Mouse (Mus musculus): ENCODE results near the gene B9d2. TPM values are rescaled to one million over a fixed set of nuclear protein-coding genes. Genes with fewer than 3 reads are reported as not detected.

Gene B9d2
- polyA plus RNA-seq, 1 experiment from 2014 or later = 40.2 TPM

DNA sequence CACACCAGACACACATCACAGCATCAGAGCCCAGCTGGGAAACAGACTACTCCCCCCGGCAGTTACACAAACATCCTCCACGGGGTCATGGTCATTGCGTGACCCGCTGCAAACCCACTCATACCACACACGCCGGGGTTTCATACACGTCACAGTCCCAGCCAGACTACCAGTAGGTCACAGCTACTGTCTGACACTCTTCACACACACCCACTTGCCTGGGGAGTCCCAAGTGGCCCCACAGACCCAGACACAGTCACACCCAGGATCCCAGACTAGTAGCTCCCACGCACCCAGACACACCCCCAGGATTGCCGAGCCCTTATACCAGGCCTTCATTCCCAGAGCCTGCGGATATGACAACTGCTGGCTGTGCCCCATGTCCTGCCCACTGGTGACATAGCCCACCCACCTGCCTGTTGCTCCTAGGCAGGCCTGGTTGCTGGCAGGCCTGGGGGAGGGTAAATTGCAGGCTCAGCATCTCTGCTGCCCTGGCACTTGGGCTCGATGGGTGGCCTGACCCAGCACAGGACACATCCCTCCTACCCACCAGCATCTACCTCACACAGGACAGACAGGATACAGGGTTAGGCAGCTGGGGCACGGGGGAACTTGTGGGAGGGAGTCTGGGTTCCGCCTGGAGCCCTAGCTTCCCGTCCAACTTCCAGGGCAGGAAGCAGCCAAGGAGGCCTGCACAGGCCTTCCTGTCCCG lies 27.2 kb downstream of the B9d2 start:
- no peak overlapping the region for H3K9ac ChIP-seq
- no peak overlapping the region for H3K4me2 ChIP-seq
- H3K4me1 ChIP-seq = peaks cover 27% of the 10 kb centered on the region
- H3K9me3 ChIP-seq (replicated peaks) = no peaks in the 10 kb centered on the region
- no peak overlapping the region for H3K4me3 ChIP-seq
- peaks cover 22% of the 10 kb centered on the region for H3K27me3 ChIP-seq
- peaks cover 12% of the 10 kb centered on the region for H3K36me3 ChIP-seq (ENCODE audit: poor library complexity, severe bottlenecking)
- H3K27ac ChIP-seq = no peak overlapping the region
- WGBS = 69% methylated on average over 15 of the region's 15 CpGs
- no peak for ATAC-seq

DNA sequence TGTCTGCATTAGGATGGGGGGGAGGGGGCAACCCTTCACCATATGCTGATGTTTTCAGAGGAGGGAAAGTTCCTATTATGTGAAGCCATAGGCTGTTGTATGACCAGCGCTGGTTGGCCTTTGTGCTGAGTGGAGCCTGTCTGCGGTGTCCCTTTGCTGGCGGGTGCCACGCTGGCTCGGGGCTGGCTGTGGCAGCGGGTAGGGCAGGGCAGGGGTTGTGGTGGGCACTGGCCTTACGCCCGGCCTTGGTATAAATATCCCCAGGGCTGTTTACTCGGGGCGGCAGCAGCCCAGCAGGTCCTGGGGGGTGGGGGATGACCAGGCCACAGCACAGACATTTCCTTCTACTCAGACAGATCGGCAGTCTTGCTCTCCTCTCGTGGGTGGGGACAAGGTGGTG lies 29.4 kb downstream of the B9d2 start:
- H3K27ac ChIP-seq = no peak overlapping the region
- peak overlapping the region; percentile 17; the same call in 1 of the 2 replicates for H3K4me2 ChIP-seq
- peaks cover 14% of the 10 kb centered on the region for H3K4me1 ChIP-seq
- peak overlapping the region; percentile 46; the same call in 1 of the 2 replicates for H3K9ac ChIP-seq
- H3K27me3 ChIP-seq = peaks cover 10% of the 10 kb centered on the region; the same call in 1 of the 2 replicates
- peaks cover 34% of the 10 kb centered on the region for H3K36me3 ChIP-seq (ENCODE audit: poor library complexity, severe bottlenecking)
- ATAC-seq = peak; percentile 28; the same call in 1 of the 2 replicates
- H3K9me3 ChIP-seq (replicated peaks) = no peaks in the 10 kb centered on the region
- WGBS = 24% methylated on average over 12 of the region's 12 CpGs
- no peak overlapping the region for H3K4me3 ChIP-seq

GRCm38 (mm10) chr7:25710519-25711130 lies 30.0 kb downstream of the B9d2 start:
- Histone ChIP-seq H3K4me1 (peaks cover 14% of the 10 kb centered on the region), H3K4me2 (no peak overlapping the region), H3K36me3 (ENCODE audit: poor library complexity, severe bottlenecking) (peaks cover 41% of the 10 kb centered on the region), H3K27ac (no peak overlapping the region), H3K4me3 (no peak overlapping the region), H3K9me3 (replicated peaks) (no peaks in the 10 kb centered on the region), H3K27me3 (0 out of 2 replicates have a peak, but pooled peaks cover 5% of the 10 kb centered on the region), H3K9ac (peak overlapping the region; percentile 46)
- ATAC-seq = peak; percentile 50; the same call in 1 of the 2 replicates
- 0% methylated on average over 5 of the region's 7 CpGs for WGBS

DNA sequence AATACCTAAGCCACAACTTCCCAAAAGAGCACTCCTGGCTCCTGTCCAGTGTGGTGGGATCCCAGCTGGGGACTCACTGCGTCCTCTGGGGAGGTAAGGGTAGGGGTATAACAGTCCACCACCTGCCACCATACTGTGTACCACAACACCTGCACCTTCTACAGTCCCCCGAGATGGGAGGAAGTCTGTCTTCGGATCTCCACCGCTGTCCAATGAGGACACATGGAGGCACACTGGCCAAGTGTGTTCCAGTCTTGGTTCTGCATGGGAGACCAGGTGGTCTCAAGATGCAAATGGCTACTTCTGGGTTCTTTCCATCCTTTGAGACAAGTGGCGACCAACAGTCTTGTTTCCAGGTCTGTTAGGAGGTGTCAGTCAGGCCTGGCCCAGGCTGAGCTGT lies 30.6 kb downstream of the B9d2 start:
- no peaks in the 10 kb centered on the region for H3K9me3 ChIP-seq (replicated peaks)
- no peak overlapping the region for H3K27ac ChIP-seq
- peaks cover 14% of the 10 kb centered on the region for H3K4me1 ChIP-seq
- H3K36me3 ChIP-seq (ENCODE audit: poor library complexity, severe bottlenecking) = peaks cover 46% of the 10 kb centered on the region
- H3K4me3 ChIP-seq = no peak overlapping the region
- WGBS = 69% methylated on average over 5 of the region's 5 CpGs
- no peak overlapping the region for H3K4me2 ChIP-seq
- no peak for ATAC-seq
- H3K27me3 ChIP-seq = 0 out of 2 replicates have a peak, but pooled peaks cover 5% of the 10 kb centered on the region
- no peak overlapping the region for H3K9ac ChIP-seq

GRCm38 (mm10) chr7:25711731-25712197 lies 31.2 kb downstream of the B9d2 start:
- Histone ChIP-seq H3K27ac (no peak overlapping the region), H3K4me1 (peaks cover 14% of the 10 kb centered on the region), H3K9me3 (replicated peaks) (no peaks in the 10 kb centered on the region), H3K4me3 (no peak overlapping the region), H3K36me3 (ENCODE audit: poor library complexity, severe bottlenecking) (peaks cover 47% of the 10 kb centered on the region), H3K27me3 (0 out of 2 replicates have a peak, but pooled peaks cover 5% of the 10 kb centered on the region), H3K9ac (no peak overlapping the region), H3K4me2 (no peak overlapping the region)
- no peak for ATAC-seq
- WGBS = 53% methylated on average over 7 of the region's 7 CpGs

- H3K27ac ChIP-seq = no peak overlapping the region
- WGBS = 91% methylated on average over 9 of the region's 9 CpGs
- H3K4me3 ChIP-seq = no peak overlapping the region
- H3K9ac ChIP-seq = no peak overlapping the region
- H3K9me3 ChIP-seq (replicated peaks) = no peaks in the 10 kb centered on the region
- no peak overlapping the region for H3K4me2 ChIP-seq
- peaks cover 18% of the 10 kb centered on the region for H3K4me1 ChIP-seq
- no peak for ATAC-seq
- peaks cover 47% of the 10 kb centered on the region for H3K36me3 ChIP-seq (ENCODE audit: poor library complexity, severe bottlenecking)
- 0 out of 2 replicates have a peak, but pooled peaks cover 1% of the 10 kb centered on the region for H3K27me3 ChIP-seq
Measured at GRCm38 (mm10) chr7:25712801-25713200, 32.2 kb downstream of the B9d2 start.

DNA sequence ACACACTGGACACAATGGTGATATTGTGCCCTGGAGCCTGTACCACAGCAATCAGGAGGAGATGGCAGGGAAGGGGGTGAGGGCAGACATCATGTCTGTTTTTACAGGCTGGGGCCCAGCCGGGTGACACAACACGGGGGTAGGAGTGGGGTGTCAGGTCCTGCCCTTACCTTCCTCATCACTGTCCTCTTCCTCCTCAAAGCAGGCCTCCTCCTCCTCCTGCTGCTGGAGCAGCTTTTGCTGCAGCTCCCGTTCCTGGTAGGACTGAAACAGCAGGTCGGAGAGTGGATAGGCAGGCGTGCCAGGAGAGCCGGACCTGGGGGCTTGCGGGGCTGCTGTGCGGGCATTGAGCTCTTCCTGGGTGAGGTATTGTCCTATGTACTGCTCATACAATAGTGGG lies 34.0 kb downstream of the B9d2 start:
- Histone ChIP-seq H3K9ac (no peak overlapping the region), H3K9me3 (replicated peaks) (no peaks in the 10 kb centered on the region), H3K36me3 (ENCODE audit: poor library complexity, severe bottlenecking) (peaks cover 47% of the 10 kb centered on the region), H3K4me3 (no peak overlapping the region), H3K27me3 (no peaks in the 10 kb centered on the region), H3K27ac (no peak overlapping the region), H3K4me1 (peaks cover 29% of the 10 kb centered on the region), H3K4me2 (no peak overlapping the region)
- 94% methylated on average over 8 of the region's 8 CpGs for WGBS
- no peak for ATAC-seq

DNA sequence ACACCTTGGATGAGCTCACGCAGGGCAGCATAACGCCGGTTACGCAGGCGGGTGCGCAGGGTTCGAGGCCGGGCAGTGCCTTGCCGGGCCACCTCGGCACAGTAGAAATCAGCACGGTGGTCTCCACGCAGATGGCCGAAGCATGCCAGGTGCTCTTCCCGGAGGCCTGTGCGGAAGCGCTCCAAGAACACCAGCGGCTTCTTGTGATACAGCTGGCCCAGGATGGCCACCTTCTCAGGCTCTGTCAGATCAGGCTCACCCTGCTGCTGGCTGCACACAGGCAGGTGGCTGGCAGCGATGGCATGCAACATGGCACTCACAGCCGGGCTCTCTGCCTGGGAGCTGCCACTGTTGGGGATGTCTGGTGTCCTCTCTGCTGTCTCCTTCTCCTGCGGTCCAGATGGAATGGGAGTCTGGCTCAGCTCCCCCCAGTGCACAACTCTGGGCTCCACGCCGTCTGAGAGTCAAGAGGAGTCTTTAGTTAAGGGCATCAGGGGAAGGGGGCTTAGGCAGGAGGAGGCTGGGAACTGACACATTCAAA lies 35.2 kb downstream of the B9d2 start:
- Histone ChIP-seq H3K27me3 (no peaks in the 10 kb centered on the region), H3K36me3 (ENCODE audit: poor library complexity, severe bottlenecking) (peaks cover 55% of the 10 kb centered on the region), H3K9me3 (replicated peaks) (no peaks in the 10 kb centered on the region), H3K27ac (no peak overlapping the region), H3K4me1 (peaks cover 21% of the 10 kb centered on the region), H3K4me2 (no peak overlapping the region), H3K4me3 (no peak overlapping the region), H3K9ac (no peak overlapping the region)
- ATAC-seq = no peak
- 96% methylated on average over 22 of the region's 22 CpGs for WGBS

GRCm38 (mm10) chr7:25717478-25717877 lies 36.9 kb downstream of the B9d2 start:
- ATAC-seq = no peak
- H3K4me1 ChIP-seq = peaks cover 16% of the 10 kb centered on the region
- peaks cover 60% of the 10 kb centered on the region for H3K36me3 ChIP-seq (ENCODE audit: poor library complexity, severe bottlenecking)
- H3K27me3 ChIP-seq = no peaks in the 10 kb centered on the region
- 83% methylated on average over 3 of the region's 3 CpGs for WGBS
- no peaks in the 10 kb centered on the region for H3K9me3 ChIP-seq (replicated peaks)
- no peak overlapping the region for H3K27ac ChIP-seq
- no peak overlapping the region for H3K9ac ChIP-seq
- peak overlapping the region; percentile 78; the same call in 1 of the 2 replicates for H3K4me3 ChIP-seq
- H3K4me2 ChIP-seq = peak overlapping the region; percentile 94

DNA sequence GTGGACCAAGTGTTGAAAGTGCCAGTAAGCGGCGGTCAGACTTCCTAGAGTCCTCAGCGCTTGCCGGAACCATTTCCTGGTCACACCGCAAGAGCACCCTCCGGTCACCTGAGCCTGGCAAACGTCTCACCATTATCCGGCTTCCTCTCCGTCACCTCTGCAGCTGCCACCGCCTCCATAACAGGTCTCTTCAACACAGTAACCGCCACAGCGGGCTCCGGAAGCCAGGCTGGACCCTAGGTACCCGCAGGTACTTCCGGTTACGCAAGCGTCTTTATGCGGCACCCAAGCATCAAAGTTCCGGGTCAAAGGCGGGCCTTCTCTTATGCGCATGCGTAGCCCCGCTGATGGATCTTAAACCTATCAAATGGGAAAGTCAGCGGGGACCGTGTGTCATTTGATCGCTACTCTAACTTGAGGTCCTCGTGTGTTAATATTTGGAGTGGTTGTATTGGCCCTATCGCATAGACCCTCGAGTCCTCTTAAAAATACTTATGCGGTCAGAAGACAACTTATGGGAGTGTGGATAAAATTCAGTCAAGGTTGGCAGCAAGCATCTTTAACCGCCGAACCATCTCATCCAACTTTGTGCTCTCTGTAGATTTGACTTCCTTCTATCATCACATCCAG lies 38.3 kb downstream of the B9d2 start, which contains the start of gene Ccdc97:
Ccdc97 (minus strand) TSS at position 301 of the 630 bp plus-strand sequence.
- Histone ChIP-seq H3K4me1 (peaks cover 16% of the 10 kb centered on the region), H3K36me3 (ENCODE audit: poor library complexity, severe bottlenecking) (peaks cover 60% of the 10 kb centered on the region), H3K9me3 (replicated peaks) (no peaks in the 10 kb centered on the region), H3K9ac (peak within 1 kb of the TSS; percentile 77), H3K27ac (peak within 1 kb of the TSS; percentile 75), H3K4me3 (peak within 1 kb of the TSS; percentile 78), H3K4me2 (peak within 1 kb of the TSS; percentile 94), H3K27me3 (no peaks in the 10 kb centered on the region)
- peak; percentile 86 for ATAC-seq
- WGBS = 4% methylated on average over 32 of the region's 32 CpGs

GRCm38 (mm10) chr7:25719761-25720610 lies 39.4 kb downstream of the B9d2 start:
- H3K9ac ChIP-seq = no peak overlapping the region
- H3K4me2 ChIP-seq = no peak overlapping the region
- ATAC-seq = peak; percentile 39; the same call in 1 of the 2 replicates
- 64% methylated on average over 10 of the region's 10 CpGs for WGBS
- H3K27me3 ChIP-seq = no peaks in the 10 kb centered on the region
- peaks cover 16% of the 10 kb centered on the region for H3K4me1 ChIP-seq
- H3K36me3 ChIP-seq (ENCODE audit: poor library complexity, severe bottlenecking) = peaks cover 60% of the 10 kb centered on the region
- H3K27ac ChIP-seq = no peak overlapping the region
- no peaks in the 10 kb centered on the region for H3K9me3 ChIP-seq (replicated peaks)
- H3K4me3 ChIP-seq = no peak overlapping the region
